Mouse (Mus musculus) intestine, embryonic 15.5 days (tissue): ENCODE measurements around the gene Hba-x. TPM values are rescaled to one million over a fixed set of nuclear protein-coding genes. Genes with fewer than 3 reads are reported as not detected.

Source experiments
- ATAC-seq: fragments of 200-750 bp; cut with Nextera tagmentation; 2 replicates; pipeline ENCODE4 v1.8.0; 2017; ENCODE audit warnings: moderate TSS enrichment, moderate library complexity
- H3K27ac ChIP-seq: fragments of 300-500 bp; sonication (generic); 2 replicates; pipeline ENCODE4 v1.5.1; 2015; ENCODE audit warnings: mild to moderate bottlenecking, inconsistent platforms
- H3K27me3 ChIP-seq: fragments of 300-500 bp; sonication (generic); replicated peaks from 2 replicates; pipeline ENCODE4 v1.6.1; 2015; ENCODE audit warnings: inconsistent platforms
- H3K36me3 ChIP-seq: fragments of 300-500 bp; sonication (generic); 2 replicates; pipeline ENCODE4 v1.6.1; 2015; ENCODE audit warnings: inconsistent platforms
- H3K4me1 ChIP-seq: fragments of 300-500 bp; sonication (generic); replicated peaks from 2 replicates; pipeline ENCODE4 v1.6.1; 2015; ENCODE audit warnings: inconsistent platforms
- H3K4me2 ChIP-seq: fragments of 300-500 bp; sonication (generic); replicated peaks from 2 replicates; pipeline ENCODE4 v1.6.1; 2015; ENCODE audit warnings: mild to moderate bottlenecking, inconsistent platforms
- H3K4me3 ChIP-seq: fragments of 300-500 bp; sonication (generic); replicated peaks from 2 replicates; pipeline ENCODE4 v1.5.1; 2015; ENCODE audit warnings: inconsistent platforms
- H3K9ac ChIP-seq: fragments of 300-500 bp; sonication (generic); 2 replicates; pipeline ENCODE4 v1.6.1; 2015; ENCODE audit warnings: inconsistent platforms
- H3K9me3 ChIP-seq: fragments of 300-500 bp; sonication (generic); 2 replicates; pipeline ENCODE4 v1.6.1; 2016; ENCODE audit warnings: inconsistent platforms
- WGBS: fragments of 180-500 bp; shearing (Covaris S2); methylation state at CpG from one replicate; pipeline ENCODE4 v1.1.7; 2015; 5-methylcytosine and 5-hydroxymethylcytosine counted together
- polyA plus RNA-seq: library from polyadenylated mRNA; unstranded; fragments of >200 nt; fragmentation: Nextera tagmentation; extraction: Ambion mirVana; gene quantifications from 2 replicates; pipeline ENCODE4 v1.2.1, GENCODE M21; 2015

Gene Hba-x
- polyA plus RNA-seq, 1 experiment from 2014 or later = 48.2 TPM

- no peak for ATAC-seq
- peaks cover 13% of the 10 kb centered on the region for H3K36me3 ChIP-seq
Measured at GRCm38 (mm10) chr11:32237411-32237795, 38.8 kb upstream of the Hba-x start.

GRCm38 (mm10) chr11:32238093-32238860, 37.9 kb upstream of the Hba-x start:
- H3K9me3 ChIP-seq = no peaks in the 10 kb centered on the region
- H3K4me3 ChIP-seq = no peak overlapping the region
- peaks cover 13% of the 10 kb centered on the region for H3K36me3 ChIP-seq
- no peak overlapping the region for H3K4me2 ChIP-seq
- 70% methylated on average over 5 of the region's 5 CpGs for WGBS
- no peak overlapping the region for H3K9ac ChIP-seq
- peak; percentile 52 for ATAC-seq
- H3K4me1 ChIP-seq = peaks cover 22% of the 10 kb centered on the region
- no peak overlapping the region for H3K27ac ChIP-seq
- H3K27me3 ChIP-seq = no peaks in the 10 kb centered on the region

More at GRCm38 (mm10) chr11:32237411-32237795, 38.8 kb upstream of the Hba-x start:
- Histone ChIP-seq H3K9me3 (no peaks in the 10 kb centered on the region), H3K4me2 (no peak overlapping the region), H3K9ac (no peak overlapping the region), H3K27me3 (no peaks in the 10 kb centered on the region), H3K4me3 (no peak overlapping the region), H3K4me1 (peaks cover 22% of the 10 kb centered on the region), H3K27ac (no peak overlapping the region)
- WGBS = 94% methylated on average over 3 of the region's 3 CpGs

- Histone ChIP-seq H3K4me2 (no peak overlapping the region), H3K4me1 (peaks cover 2% of the 10 kb centered on the region; the same call in 1 of the 2 replicates), H3K4me3 (no peak overlapping the region), H3K36me3 (peaks cover 5% of the 10 kb centered on the region; the same call in 1 of the 2 replicates), H3K9ac (no peak overlapping the region), H3K27ac (peak overlapping the region; percentile 54), H3K27me3 (no peaks in the 10 kb centered on the region), H3K9me3 (no peaks in the 10 kb centered on the region)
- peak; percentile 84 for ATAC-seq
Measured at GRCm38 (mm10) chr11:32241391-32241790, 34.8 kb upstream of the Hba-x start.

GRCm38 (mm10) chr11:32242209-32242608, 34.0 kb upstream of the Hba-x start:
- Histone ChIP-seq H3K27ac (0 out of 2 replicates have a peak overlapping the region, but pooled peaks have one; percentile 54), H3K27me3 (no peaks in the 10 kb centered on the region), H3K9ac (no peak overlapping the region), H3K4me1 (0 out of 2 replicates have a peak, but pooled peaks cover 2% of the 10 kb centered on the region), H3K9me3 (no peaks in the 10 kb centered on the region), H3K4me2 (no peak overlapping the region), H3K36me3 (peaks cover 6% of the 10 kb centered on the region; the same call in 1 of the 2 replicates), H3K4me3 (no peak overlapping the region)
- no peak for ATAC-seq
- WGBS = 91% methylated on average over 3 of the region's 3 CpGs

GRCm38 (mm10) chr11:32243205-32243955, 32.8 kb upstream of the Hba-x start:
- Histone ChIP-seq H3K4me1 (no peaks in the 10 kb centered on the region), H3K4me2 (no peak overlapping the region), H3K27me3 (no peaks in the 10 kb centered on the region), H3K4me3 (no peak overlapping the region), H3K27ac (no peak overlapping the region), H3K9me3 (no peaks in the 10 kb centered on the region), H3K36me3 (peaks cover 11% of the 10 kb centered on the region; the same call in 1 of the 2 replicates), H3K9ac (no peak overlapping the region)
- WGBS = 71% methylated on average over 7 of the region's 7 CpGs
- ATAC-seq = no peak

GRCm38 (mm10) chr11:32244064-32244463, 32.1 kb upstream of the Hba-x start:
- Histone ChIP-seq H3K9ac (no peak overlapping the region), H3K27me3 (no peaks in the 10 kb centered on the region), H3K36me3 (peaks cover 11% of the 10 kb centered on the region; the same call in 1 of the 2 replicates), H3K27ac (no peak overlapping the region), H3K9me3 (no peaks in the 10 kb centered on the region), H3K4me2 (no peak overlapping the region), H3K4me1 (no peaks in the 10 kb centered on the region), H3K4me3 (no peak overlapping the region)
- no peak for ATAC-seq
- 74% methylated on average over 3 of the region's 3 CpGs for WGBS

- Histone ChIP-seq H3K4me1 (no peaks in the 10 kb centered on the region), H3K27me3 (no peaks in the 10 kb centered on the region), H3K9ac (no peak overlapping the region), H3K36me3 (peaks cover 8% of the 10 kb centered on the region; the same call in 1 of the 2 replicates), H3K9me3 (no peaks in the 10 kb centered on the region), H3K4me3 (no peak overlapping the region), H3K27ac (no peak overlapping the region), H3K4me2 (no peak overlapping the region)
- no peak for ATAC-seq
- WGBS = 88% methylated on average over 1 of the region's 1 CpGs
Measured at GRCm38 (mm10) chr11:32244617-32245016, 31.6 kb upstream of the Hba-x start.

- WGBS = 91% methylated on average over 6 of the region's 6 CpGs
- H3K4me1 ChIP-seq = no peaks in the 10 kb centered on the region
Measured at GRCm38 (mm10) chr11:32245614-32246013, 30.6 kb upstream of the Hba-x start.

GRCm38 (mm10) chr11:32247068-32247467, 29.1 kb upstream of the Hba-x start:
- H3K4me2 ChIP-seq = no peak overlapping the region
- no peak overlapping the region for H3K27ac ChIP-seq
- H3K4me3 ChIP-seq = no peak overlapping the region
- no peaks in the 10 kb centered on the region for H3K4me1 ChIP-seq
- H3K36me3 ChIP-seq = peaks cover 17% of the 10 kb centered on the region
- H3K9me3 ChIP-seq = no peaks in the 10 kb centered on the region
- ATAC-seq = no peak
- H3K9ac ChIP-seq = no peak overlapping the region
- no peaks in the 10 kb centered on the region for H3K27me3 ChIP-seq

More at GRCm38 (mm10) chr11:32245614-32246013, 30.6 kb upstream of the Hba-x start:
- Histone ChIP-seq H3K4me3 (no peak overlapping the region), H3K27me3 (no peaks in the 10 kb centered on the region), H3K9ac (no peak overlapping the region), H3K4me2 (no peak overlapping the region), H3K36me3 (peaks cover 12% of the 10 kb centered on the region), H3K27ac (no peak overlapping the region), H3K9me3 (no peaks in the 10 kb centered on the region)
- peak; percentile 69 for ATAC-seq

GRCm38 (mm10) chr11:32248350-32248749, 27.9 kb upstream of the Hba-x start:
- no peak for ATAC-seq
- 84% methylated on average over 3 of the region's 3 CpGs for WGBS
- H3K4me3 ChIP-seq = no peak overlapping the region
- H3K36me3 ChIP-seq = peaks cover 21% of the 10 kb centered on the region
- H3K27me3 ChIP-seq = no peaks in the 10 kb centered on the region
- H3K4me1 ChIP-seq = no peaks in the 10 kb centered on the region
- no peak overlapping the region for H3K27ac ChIP-seq
- no peak overlapping the region for H3K9ac ChIP-seq
- no peaks in the 10 kb centered on the region for H3K9me3 ChIP-seq
- H3K4me2 ChIP-seq = no peak overlapping the region

GRCm38 (mm10) chr11:32250880-32251763, 25.1 kb upstream of the Hba-x start:
- no peaks in the 10 kb centered on the region for H3K9me3 ChIP-seq
- H3K36me3 ChIP-seq = peaks cover 27% of the 10 kb centered on the region
- no peaks in the 10 kb centered on the region for H3K4me1 ChIP-seq
- H3K4me2 ChIP-seq = no peak overlapping the region
- no peak overlapping the region for H3K4me3 ChIP-seq
- no peak overlapping the region for H3K27ac ChIP-seq
- H3K9ac ChIP-seq = no peak overlapping the region
- WGBS = 85% methylated on average over 8 of the region's 8 CpGs
- no peaks in the 10 kb centered on the region for H3K27me3 ChIP-seq
- ATAC-seq = peak; percentile 91

- Histone ChIP-seq H3K4me2 (no peak overlapping the region), H3K9ac (no peak overlapping the region), H3K27ac (no peak overlapping the region), H3K9me3 (no peaks in the 10 kb centered on the region), H3K4me3 (no peak overlapping the region), H3K4me1 (no peaks in the 10 kb centered on the region), H3K36me3 (peaks cover 21% of the 10 kb centered on the region), H3K27me3 (no peaks in the 10 kb centered on the region)
- ATAC-seq = no peak
- 97% methylated on average over 1 of the region's 1 CpGs for WGBS
Measured at GRCm38 (mm10) chr11:32253121-32253520, 23.1 kb upstream of the Hba-x start.
